Mouse (Mus musculus) limb, embryonic 14.5 days (tissue): Measurements from ENCODE around the gene Ccng2. TPM values are rescaled to one million over a fixed set of nuclear protein-coding genes. Genes with fewer than 3 reads are reported as not detected.

Experiments used
- ATAC-seq: fragments of 200-750 bp; cut with Nextera tagmentation; 2 replicates; pipeline ENCODE4 v1.8.0; 2017; ENCODE audit warnings: low read depth, moderate number of reproducible peaks, moderate TSS enrichment; ENCODE audit not compliant: low FRiP score
- DNase-seq: peaks from one replicate; pipeline ENCODE4 v3.0.0-alpha.2; 2015; ENCODE audit warnings: low spot score
- H3K27ac ChIP-seq: fragments of 300-500 bp; sonication (generic); replicated peaks from 2 replicates; pipeline ENCODE4 v1.5.1; 2014; ENCODE audit warnings: low read depth, mild to moderate bottlenecking, low read length, moderate library complexity, mixed read lengths
- H3K27me3 ChIP-seq: fragments of 300-500 bp; sonication (generic); 2 replicates; pipeline ENCODE4 v1.6.1; 2014; ENCODE audit warnings: low read length, mixed read lengths; ENCODE audit not compliant: control insufficient read depth, insufficient read depth
- H3K36me3 ChIP-seq: fragments of 300-500 bp; sonication (generic); 2 replicates; pipeline ENCODE4 v1.6.1; 2014; ENCODE audit warnings: mild to moderate bottlenecking, low read length, moderate library complexity, mixed read lengths; ENCODE audit not compliant: control insufficient read depth, insufficient read depth
- H3K4me1 ChIP-seq: fragments of 300-500 bp; sonication (generic); 2 replicates; pipeline ENCODE4 v1.6.1; 2014; ENCODE audit warnings: antibody characterized with exemption, low read length, mixed read lengths; ENCODE audit not compliant: control insufficient read depth, insufficient read depth
- H3K4me2 ChIP-seq: fragments of 300-500 bp; sonication (generic); replicated peaks from 2 replicates; pipeline ENCODE4 v1.6.1; 2014; ENCODE audit warnings: low read depth, mild to moderate bottlenecking, low read length, moderate library complexity; ENCODE audit not compliant: severe bottlenecking
- H3K4me3 ChIP-seq: fragments of 300-500 bp; sonication (generic); replicated peaks from 2 replicates; pipeline ENCODE4 v1.5.1; 2014; ENCODE audit warnings: low read length
- H3K9ac ChIP-seq: fragments of 300-500 bp; sonication (generic); 2 replicates; pipeline ENCODE4 v1.6.1; 2014; ENCODE audit warnings: mild to moderate bottlenecking, low read depth, low read length, moderate library complexity; ENCODE audit not compliant: severe bottlenecking
- H3K9me3 ChIP-seq: fragments of 300-500 bp; sonication (generic); 2 replicates; pipeline ENCODE4 v1.6.1; 2016; ENCODE audit warnings: low read length; ENCODE audit not compliant: control insufficient read depth
- POLR2A ChIP-seq: fragments of 200-500 bp; IDR thresholded peaks from 2 replicates; pipeline ENCODE4 v1.8.0; 2012; ENCODE audit warnings: inconsistent platforms, mild to moderate bottlenecking, moderate library complexity, borderline replicate concordance; ENCODE audit not compliant: insufficient read depth, insufficient read length; ENCODE audit errors: extremely low read depth
- WGBS: fragments of 180-500 bp; shearing (Covaris S2); extraction: QIAGEN DNeasy Blood & Tissue Kit; methylation state at CpG from one replicate; pipeline ENCODE4 v1.1.7; 2014; 5-methylcytosine and 5-hydroxymethylcytosine counted together
- polyA plus RNA-seq, 2 experiments: library from polyadenylated mRNA; depleted of rRNA in 1 of 2; stranded (reverse) in 1 of 2; unstranded in 1 of 2; fragments of >200 nt; fragmentation: Nextera tagmentation in 1 of 2; extraction: Ambion mirVana in 1 of 2; gene quantifications; 2 replicates each; pipeline versions ENCODE4 v1.2.1 to v1.2.3; 2012 to 2014

Gene Ccng2
- polyA plus RNA-seq, 2 experiments, result 48.2 to 60.4 TPM

DNA sequence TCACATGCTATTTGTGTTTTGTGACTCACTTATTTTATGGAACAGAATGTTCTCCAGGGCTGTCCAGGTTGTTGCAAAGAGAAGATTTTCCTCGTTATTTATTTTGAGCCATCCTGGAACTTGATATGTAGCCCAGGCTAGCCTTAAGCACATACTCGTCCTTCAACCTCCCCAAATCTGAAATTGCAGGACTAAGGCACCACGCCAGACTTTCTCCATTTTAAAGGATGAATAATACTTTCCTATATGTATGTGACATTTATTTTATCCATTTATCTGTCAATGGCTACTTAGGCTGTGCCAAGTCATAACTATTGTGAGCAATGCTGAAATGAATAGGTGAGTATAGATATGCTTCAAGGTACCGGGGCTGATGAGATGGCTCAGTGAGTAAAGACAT is 30.5 kb upstream of the Ccng2 start:
- no peak overlapping the region for H3K4me3 ChIP-seq
- no peak for DNase-seq
- no peaks in the 10 kb centered on the region for H3K9me3 ChIP-seq
- ATAC-seq, result no peak
- no peak overlapping the region for H3K9ac ChIP-seq
- H3K36me3 ChIP-seq, result no peaks in the 10 kb centered on the region
- no peaks in the 10 kb centered on the region for H3K4me1 ChIP-seq
- 81% methylated on average over 4 of the region's 4 CpGs for WGBS
- H3K27ac ChIP-seq, result no peak overlapping the region
- H3K4me2 ChIP-seq, result no peak overlapping the region
- H3K27me3 ChIP-seq, result no peaks in the 10 kb centered on the region
- no peak for TF ChIP-seq POLR2A

- no peaks in the 10 kb centered on the region for H3K9me3 ChIP-seq
- no peak for TF ChIP-seq POLR2A
- no peak for ATAC-seq
- H3K27ac ChIP-seq, result no peak overlapping the region
- DNase-seq, result no peak
- H3K4me2 ChIP-seq, result no peak overlapping the region
- no peaks in the 10 kb centered on the region for H3K36me3 ChIP-seq
- H3K9ac ChIP-seq, result no peak overlapping the region
- 76% methylated on average over 8 of the region's 8 CpGs for WGBS
- H3K27me3 ChIP-seq, result no peaks in the 10 kb centered on the region
- no peak overlapping the region for H3K4me3 ChIP-seq
- no peaks in the 10 kb centered on the region for H3K4me1 ChIP-seq
These were observed 27.2 kb upstream of the Ccng2 start for GRCm38 (mm10) chr5:93239590-93240544.

GRCm38 (mm10) chr5:93245280-93245679 is 21.8 kb upstream of the Ccng2 start:
- Histone ChIP-seq H3K9ac (no peak overlapping the region), H3K36me3 (no peaks in the 10 kb centered on the region), H3K9me3 (no peaks in the 10 kb centered on the region), H3K27me3 (no peaks in the 10 kb centered on the region), H3K4me3 (no peak overlapping the region), H3K4me2 (no peak overlapping the region), H3K4me1 (no peaks in the 10 kb centered on the region), H3K27ac (no peak overlapping the region)
- DNase-seq, result no peak
- WGBS, result 91% methylated on average over 2 of the region's 2 CpGs
- ATAC-seq, result no peak
- TF ChIP-seq POLR2A, result no peak

DNA sequence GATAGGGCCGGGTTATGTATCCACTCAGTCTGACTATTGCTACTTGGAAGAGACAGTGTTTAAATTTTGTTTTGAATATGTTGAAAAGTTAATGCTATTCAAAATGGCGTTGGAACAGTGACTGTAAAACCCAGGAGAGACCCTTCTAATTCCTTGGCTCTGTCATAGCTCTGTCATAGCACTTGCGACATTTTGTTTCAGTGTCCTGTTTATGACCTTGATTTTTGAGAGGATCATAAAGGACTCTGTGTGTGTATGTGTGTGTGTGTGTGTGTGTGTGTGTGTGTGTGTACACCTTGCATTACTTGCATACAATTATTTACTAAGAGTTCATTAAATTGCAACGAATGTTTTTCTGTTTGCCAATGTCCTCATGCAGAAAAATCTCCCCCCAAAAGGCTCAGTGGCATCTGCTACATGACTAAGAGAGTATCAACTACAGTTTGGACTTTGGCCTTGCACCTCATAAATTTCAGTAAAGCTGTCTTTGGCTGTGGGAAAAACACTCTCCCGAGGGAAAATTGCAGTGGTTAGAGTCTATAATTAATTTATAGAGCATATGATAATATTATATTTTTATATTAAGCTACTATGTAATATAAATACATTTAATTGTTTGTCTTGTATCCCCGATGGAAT is 17.0 kb upstream of the Ccng2 start:
- Histone ChIP-seq H3K27me3 (no peaks in the 10 kb centered on the region), H3K9me3 (no peaks in the 10 kb centered on the region), H3K4me1 (no peaks in the 10 kb centered on the region), H3K4me2 (no peak overlapping the region), H3K9ac (no peak overlapping the region), H3K4me3 (no peak overlapping the region), H3K27ac (no peak overlapping the region), H3K36me3 (no peaks in the 10 kb centered on the region)
- 61% methylated on average over 6 of the region's 6 CpGs for WGBS
- DNase-seq (no peak), ATAC-seq (no peak)
- no peak for TF ChIP-seq POLR2A

DNA sequence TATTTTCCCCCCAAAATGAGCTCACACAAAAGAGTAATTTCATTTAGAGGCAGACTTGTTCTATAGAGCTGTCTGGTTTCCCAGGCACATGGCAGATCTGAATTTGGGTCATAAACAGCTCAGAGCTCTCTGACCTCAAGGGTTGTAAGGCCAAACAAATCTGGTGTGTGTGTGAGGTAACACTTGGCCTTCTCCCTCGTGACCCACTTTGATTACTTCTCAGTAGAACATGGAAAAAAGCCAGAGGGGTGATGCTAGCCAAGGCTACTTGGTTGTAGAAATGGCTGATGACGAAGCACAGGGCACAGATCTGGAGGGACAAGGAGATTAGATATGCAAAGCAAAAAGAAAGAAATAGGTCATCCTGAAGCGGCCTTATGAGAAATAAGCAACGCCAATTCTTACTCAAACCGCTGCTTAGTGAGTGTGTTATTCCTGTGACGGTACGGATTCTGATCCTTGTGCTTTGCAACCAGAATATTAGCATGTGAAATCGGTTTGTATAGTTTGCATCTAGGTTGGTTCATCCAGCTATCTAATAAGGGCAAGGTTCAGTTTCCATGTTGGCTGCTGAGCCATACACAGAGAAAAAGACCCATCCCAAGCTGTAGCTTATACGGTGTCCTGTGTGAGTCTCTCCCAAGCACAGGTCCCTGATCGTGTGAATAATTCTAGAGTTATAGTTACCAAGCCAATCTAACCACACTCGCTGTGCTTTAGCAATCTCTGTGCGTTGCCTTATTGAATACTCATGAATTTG is 15.9 kb upstream of the Ccng2 start:
- Histone ChIP-seq H3K27ac (no peak overlapping the region), H3K9me3 (no peaks in the 10 kb centered on the region), H3K27me3 (no peaks in the 10 kb centered on the region), H3K36me3 (no peaks in the 10 kb centered on the region), H3K9ac (no peak overlapping the region), H3K4me3 (no peak overlapping the region), H3K4me2 (no peak overlapping the region), H3K4me1 (no peaks in the 10 kb centered on the region)
- TF ChIP-seq POLR2A, result no peak
- 83% methylated on average over 12 of the region's 12 CpGs for WGBS
- DNase-seq (no peak), ATAC-seq (no peak)
